Mouse (Mus musculus) embryonic stem cell, embryonic (primary cell): ENCODE measurements around the gene Dhrs11.

Source experiments
- CTCF ChIA-PET, 4 experiments: fragments of 300-600 bp in 2 of 4; fragments of 350-600 bp in 2 of 4; sonication (Branson Sonifier 250); formaldehyde crosslinking; loops; one replicate each; lab custom pipeline; 2022; ENCODE audit warnings: inconsistent platforms in 2 of 4; lab: Charles Lee
- POLR2A ChIA-PET, 4 experiments: fragments of 300-600 bp in 2 of 4; fragments of 350-600 bp in 2 of 4; sonication (Branson Sonifier 250); formaldehyde crosslinking; loops; one replicate each; lab custom pipeline; 2022; ENCODE audit warnings: antibody characterized with exemption in 4 of 4, inconsistent platforms in 1 of 4; lab: Charles Lee

Gene Dhrs11

GRCm38 (mm10) chr11:84797627-84798353 is 31.0 kb downstream of the Dhrs11 start:
- POLR2A ChIA-PET: interaction anchor here (0.5 to 1.4 kb wide), 7 partner anchors 10 to 434 kb away, joined by 3 to 5 read pairs (median 3); partner anchors contain the start of genes Myo19 (in 1 of the 4) and Pigw (in 1 of the 4)
- CTCF ChIA-PET: interaction anchor here (0.6 to 4.0 kb wide), 44 partner anchors 9 to 595 kb away, joined by 3 to 25 read pairs (median 3); partner anchors contain the start of genes Mrm1 (in 2 of the 4) and Aatf (in 1 of the 4)

DNA sequence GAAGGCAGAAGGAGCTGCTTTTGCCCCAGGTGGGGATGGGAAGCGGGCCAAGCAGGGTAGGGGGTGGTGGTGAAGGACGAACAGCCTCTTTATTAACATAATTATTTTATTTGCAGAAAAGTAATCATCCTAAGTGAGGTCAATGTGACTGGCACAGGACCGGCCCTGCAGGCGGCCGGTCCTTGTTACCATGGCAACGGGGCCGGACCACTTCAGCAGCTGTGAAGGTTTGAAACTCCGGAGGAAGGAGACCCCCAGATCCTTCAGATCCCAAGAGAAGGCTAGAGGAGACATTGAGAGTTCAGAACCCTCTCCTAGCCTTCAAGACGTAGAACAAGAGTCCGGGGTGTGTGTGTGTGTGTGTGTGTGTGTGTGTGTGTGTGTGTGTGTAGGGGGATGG is 31.8 kb downstream of the Dhrs11 start:
- CTCF ChIA-PET: interaction anchor here (0.6 to 2.2 kb wide), 14 partner anchors 8 to 529 kb away, joined by 3 to 10 read pairs (median 4); partner anchors contain the start of gene Aatf (in 1 of the 4)
- POLR2A ChIA-PET: interaction anchor here (0.6 to 1.4 kb wide), 6 partner anchors 11 to 433 kb away, joined by 3 read pairs; partner anchors contain the start of genes Myo19 (in 1 of the 4) and Pigw (in 1 of the 4)

DNA sequence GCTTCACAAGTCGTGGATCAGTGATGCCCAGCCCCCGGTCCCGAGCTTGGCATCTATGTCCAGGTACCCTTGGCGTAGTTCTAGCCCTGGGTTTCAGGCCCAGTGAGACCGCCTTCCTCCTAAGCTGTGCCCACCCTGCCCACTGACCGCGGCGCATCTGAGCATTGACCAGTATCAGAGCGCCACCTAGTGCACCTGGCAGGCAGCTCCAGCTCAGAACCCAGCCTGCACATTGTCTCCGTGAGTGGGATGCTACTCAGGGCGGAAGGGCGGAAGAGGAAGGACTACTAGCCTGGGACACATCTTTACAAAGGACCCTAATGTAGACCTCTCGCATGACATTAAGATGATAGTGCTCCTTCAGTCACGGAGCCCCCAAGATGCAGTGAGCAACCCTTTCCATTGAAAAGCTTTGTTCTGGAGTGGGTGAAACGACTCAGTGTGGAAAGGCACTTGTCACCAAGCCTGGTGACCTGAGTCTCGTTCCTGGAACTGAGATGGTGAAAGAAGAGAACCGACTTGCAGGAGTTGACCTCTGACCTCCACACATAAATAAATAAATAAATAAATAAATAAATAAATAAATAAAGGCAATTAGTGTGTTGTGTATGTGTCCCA is 34.2 kb downstream of the Dhrs11 start:
- CTCF ChIA-PET: interaction anchor here (0.5 to 2.5 kb wide), 47 partner anchors 10 to 1564 kb away, joined by 3 to 19 read pairs (median 4); no protein-coding TSS in a partner anchor
- POLR2A ChIA-PET: interaction anchor here in 2 of 4 experiments (0.6 to 2.2 kb wide), 4 partner anchors 10 to 281 kb away, joined by 3 to 9 read pairs (median 4); partner anchors contain the start of gene Aatf (in 1 of the 2)

- POLR2A ChIA-PET: interaction anchor here in 1 of 4 experiments (1.5 to 2.2 kb wide), 2 partner anchors 25 to 280 kb away, joined by 5 to 9 read pairs; partner anchors contain the start of gene Aatf
- CTCF ChIA-PET: interaction anchor here in 2 of 4 experiments (1.4 to 2.5 kb wide), 5 partner anchors 25 to 369 kb away, joined by 6 to 19 read pairs (median 13); no protein-coding TSS in a partner anchor
These were observed 35.2 kb downstream of the Dhrs11 start for GRCm38 (mm10) chr11:84793545-84793944.

GRCm38 (mm10) chr11:84790383-84790782 is 38.4 kb downstream of the Dhrs11 start:
- POLR2A ChIA-PET: interaction anchor here in 1 of 4 experiments (0.7 kb wide), 1 partner anchor 1519 kb away, joined by 3 read pairs; no protein-coding TSS in a partner anchor
- CTCF ChIA-PET: interaction anchor here in 1 of 4 experiments (0.7 to 1.5 kb wide), 2 partner anchors 277 to 706 kb away, joined by 3 read pairs; partner anchors contain the start of gene Aatf

DNA sequence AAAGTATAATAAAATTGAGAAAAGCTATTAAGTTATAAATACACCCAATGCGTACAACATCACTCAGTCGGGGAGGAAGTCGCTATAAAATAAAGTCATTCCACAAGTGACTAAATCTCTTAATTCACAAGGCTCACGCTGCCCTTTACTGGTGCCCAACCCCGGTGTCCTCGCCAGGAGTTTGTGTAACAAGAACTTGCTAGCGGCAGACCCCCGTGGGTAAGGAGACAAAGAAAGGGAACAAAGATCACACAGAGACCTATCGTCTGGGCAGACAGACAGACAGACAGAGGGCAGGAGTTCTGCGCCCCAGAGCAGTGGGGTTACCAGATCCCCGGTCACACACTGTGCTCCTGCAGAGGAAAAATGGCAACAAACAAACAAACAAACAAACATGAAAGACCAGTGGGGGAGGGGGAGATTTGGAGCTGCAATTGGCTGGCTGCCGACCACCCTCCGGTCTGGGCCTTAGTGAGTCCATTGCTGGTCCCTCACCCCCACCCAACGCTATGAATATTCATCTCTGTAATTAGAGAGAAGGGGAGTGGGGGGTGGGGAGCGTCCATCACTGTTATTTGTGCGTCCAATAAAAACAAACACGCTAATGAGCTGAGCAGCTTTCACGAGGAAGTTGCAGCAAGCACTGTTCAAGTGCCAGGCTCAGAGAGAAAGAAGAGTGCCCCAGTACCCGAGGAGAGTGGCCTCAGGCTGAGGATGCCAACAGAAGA is 48.5 kb downstream of the Dhrs11 start:
- ChIA-PET POLR2A (interaction anchor here in 2 of 4 experiments (0.7 to 1.6 kb wide), 4 partner anchors 16 to 266 kb away, joined by 3 read pairs; partner anchors contain the start of gene Lhx1 (in 1 of the 2)), CTCF (interaction anchor here in 2 of 4 experiments (0.9 to 1.4 kb wide), 5 partner anchors 14 to 512 kb away, joined by 3 to 6 read pairs (median 3); no protein-coding TSS in a partner anchor)

GRCm38 (mm10) chr11:84775560-84775959 is 53.2 kb downstream of the Dhrs11 start:
- POLR2A ChIA-PET: no interaction called here
- CTCF ChIA-PET: interaction anchor here in 2 of 4 experiments (0.6 to 1.1 kb wide), 2 partner anchors 23 to 54 kb away, joined by 3 read pairs; no protein-coding TSS in a partner anchor

- POLR2A ChIA-PET: no interaction called here
These were observed 53.8 kb downstream of the Dhrs11 start for GRCm38 (mm10) chr11:84774870-84775514.

More at GRCm38 (mm10) chr11:84774870-84775514, 53.8 kb downstream of the Dhrs11 start:
- CTCF ChIA-PET: interaction anchor here in 3 of 4 experiments (0.6 to 1.1 kb wide), 3 partner anchors 23 to 87 kb away, joined by 3 to 6 read pairs (median 3); no protein-coding TSS in a partner anchor
